Mouse (Mus musculus): Measurements from ENCODE around the gene Slc25a24.

Slc25a24 gene

DNA sequence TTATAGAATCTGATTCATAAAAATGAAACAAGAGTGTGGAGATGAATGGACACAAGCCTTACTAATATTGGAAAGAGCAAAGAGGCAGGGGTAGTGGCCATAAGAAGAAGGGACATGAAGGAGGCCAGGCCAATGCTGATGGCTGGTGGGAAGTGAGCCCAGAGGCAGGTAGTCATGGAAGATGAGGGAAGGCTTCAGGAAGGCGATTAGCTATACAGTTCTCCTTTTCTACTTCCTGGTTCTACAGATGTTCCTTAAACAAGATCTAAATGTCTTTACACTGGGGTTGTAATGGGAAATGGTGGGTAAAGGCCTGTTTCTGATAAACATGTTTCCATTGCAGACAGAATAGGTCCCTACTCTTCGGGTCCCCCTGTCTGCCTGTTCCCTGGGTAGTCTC, 46.2 kb downstream of the Slc25a24 start:
- no peak for DNase-seq (ENCODE audit: low read depth, low spot score)

GRCm38 (mm10) chr3:109171070-109171778, 48.3 kb downstream of the Slc25a24 start:
- peak; percentile 62 for DNase-seq (ENCODE audit: low read depth, low spot score)

- DNase-seq (ENCODE audit: low read depth, low spot score): no peak
Measured at GRCm38 (mm10) chr3:109174394-109174793, 51.4 kb downstream of the Slc25a24 start.

- no peak for DNase-seq (ENCODE audit: low read depth, low spot score)
Measured at GRCm38 (mm10) chr3:109178705-109179104, 55.8 kb downstream of the Slc25a24 start.

- no peak for DNase-seq (ENCODE audit: low read depth, low spot score)
Measured at GRCm38 (mm10) chr3:109179528-109180076, 56.7 kb downstream of the Slc25a24 start.

DNA sequence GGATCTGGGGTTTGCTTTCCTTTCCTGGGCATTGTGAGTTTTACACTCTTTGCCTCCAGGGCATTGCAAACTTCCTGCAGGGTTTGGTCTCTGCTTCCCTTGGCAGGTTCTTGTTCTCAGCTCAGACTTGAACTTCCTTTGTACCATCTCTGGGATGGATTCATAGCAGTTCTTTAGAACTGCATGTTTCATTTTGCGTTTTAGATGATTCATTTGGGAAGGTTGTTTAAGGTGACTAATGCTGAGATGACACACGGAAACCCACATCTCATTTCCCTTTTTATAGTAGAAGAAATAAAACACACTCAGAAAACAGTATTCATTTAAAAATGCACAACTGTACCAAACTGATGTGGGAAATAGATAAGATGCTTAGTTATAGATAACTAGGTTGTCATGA, 73.2 kb downstream of the Slc25a24 start:
- no peak for DNase-seq (ENCODE audit: low read depth, low spot score)

DNA sequence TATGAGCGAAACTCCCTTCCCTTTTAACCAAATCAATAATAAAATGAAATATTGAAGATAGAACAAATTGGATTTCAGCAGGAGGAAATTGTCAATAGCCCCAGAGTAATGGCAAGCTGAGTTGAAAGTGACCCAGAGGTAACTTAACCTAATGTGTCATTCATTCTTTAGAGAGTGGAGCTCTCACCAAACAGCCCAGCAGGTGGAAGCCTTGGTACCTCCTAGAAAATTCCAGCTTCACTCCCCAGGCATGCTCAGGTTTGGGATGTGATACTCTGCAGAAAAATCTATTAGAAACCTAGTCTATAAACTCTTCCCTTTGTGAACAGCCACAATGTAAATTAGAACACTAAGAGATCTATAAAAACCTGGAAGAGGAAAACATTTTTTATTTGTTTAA, 76.3 kb downstream of the Slc25a24 start:
- no peak for DNase-seq (ENCODE audit: low read depth, low spot score)

- DNase-seq (ENCODE audit: low read depth, low spot score): no peak
Measured at GRCm38 (mm10) chr3:109212322-109212721, 89.4 kb downstream of the Slc25a24 start.

- no peak for DNase-seq (ENCODE audit: low read depth, low spot score)
Measured at GRCm38 (mm10) chr3:109216352-109216751, 93.4 kb downstream of the Slc25a24 start.

Measured in R1 (cell line).